Mouse (Mus musculus): ENCODE results near the gene Dnm2. TPM values are rescaled to one million over a fixed set of nuclear protein-coding genes. Genes with fewer than 3 reads are reported as not detected.

Dnm2 gene
- total and polyA plus RNA-seq, 2 experiments, result 28.9 to 74.4 TPM

DNA sequence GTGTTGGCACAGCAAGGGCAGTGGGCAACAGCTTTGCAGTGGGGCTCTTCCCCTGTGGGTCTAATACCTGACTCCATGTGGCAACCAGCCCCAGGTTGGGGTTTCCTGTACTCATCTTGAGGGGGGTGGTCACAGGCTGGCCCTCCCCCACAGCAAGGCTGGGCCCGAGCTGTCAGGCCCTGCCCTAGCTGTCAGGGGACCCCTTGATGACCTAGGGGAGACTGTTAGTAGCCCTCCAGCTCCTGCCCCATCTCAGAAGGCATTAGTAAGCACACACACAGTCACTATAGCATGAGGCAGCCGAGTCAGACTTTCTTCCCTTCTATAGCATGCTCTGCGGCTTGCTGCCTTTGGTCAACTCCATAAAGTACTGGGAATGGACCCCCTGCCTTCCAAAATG lies 29.0 kb upstream of the Dnm2 start:
- Histone ChIP-seq H3K27ac (replicated peaks; ENCODE audit: insufficient read depth, low read depth, low read length) (no peak overlapping the region), H3K4me3 (ENCODE audit: insufficient read depth, low read depth, low read length) (no peak overlapping the region), H3K4me1 (ENCODE audit: control insufficient read depth, insufficient read depth, low read length) (no peaks in the 10 kb centered on the region), H3K79me2 (ENCODE audit: control insufficient read depth, insufficient read depth, low read length) (no peaks in the 10 kb centered on the region), H3K9ac (ENCODE audit: low read depth, low read length) (no peak overlapping the region), H3K36me3 (ENCODE audit: control insufficient read depth, insufficient read depth, low read length) (peaks cover 59% of the 10 kb centered on the region), H3K27me3 (ENCODE audit: control insufficient read depth, insufficient read depth, low read length) (no peaks in the 10 kb centered on the region)
- no peak for DNase-seq (ENCODE audit: extremely low read depth, low read depth, low spot score)
- TF ChIP-seq POLR2A (IDR thresholded peaks at IDR 0.05; ENCODE audit: extremely low read depth, insufficient read depth, low read length) (no peak), CTCF (IDR thresholded peaks at IDR 0.05; ENCODE audit: low read depth, low read length) (no peak)
- WGBS, result 91% methylated on average over 3 of the region's 3 CpGs

DNA sequence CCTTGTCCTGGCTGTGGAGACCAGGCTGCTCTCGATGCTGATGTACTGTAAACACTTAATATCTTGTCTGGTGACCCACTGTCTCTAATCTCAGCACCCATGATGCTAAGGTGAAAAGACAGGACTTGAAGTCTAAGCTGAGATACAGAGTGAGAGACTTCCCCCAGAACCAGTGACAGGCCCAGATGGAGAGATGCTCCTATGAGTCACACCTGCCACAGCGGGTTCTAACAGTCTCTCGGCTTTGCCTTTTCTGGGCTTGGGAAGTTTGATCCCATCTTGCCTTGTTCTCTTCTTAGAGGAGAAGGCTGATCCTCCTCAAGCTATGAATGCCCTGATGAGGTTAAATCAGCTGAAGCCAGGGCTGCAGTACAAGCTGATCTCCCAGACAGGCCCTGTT lies 27.5 kb upstream of the Dnm2 start:
- H3K36me3 ChIP-seq (ENCODE audit: control insufficient read depth, insufficient read depth, low read length), result peaks cover 51% of the 10 kb centered on the region
- 88% methylated on average over 3 of the region's 3 CpGs for WGBS
- H3K4me3 ChIP-seq (ENCODE audit: insufficient read depth, low read depth, low read length), result no peak overlapping the region
- H3K9ac ChIP-seq (ENCODE audit: low read depth, low read length), result no peak overlapping the region
- H3K27ac ChIP-seq (replicated peaks; ENCODE audit: insufficient read depth, low read depth, low read length), result no peak overlapping the region
- no peaks in the 10 kb centered on the region for H3K79me2 ChIP-seq (ENCODE audit: control insufficient read depth, insufficient read depth, low read length)
- no peaks in the 10 kb centered on the region for H3K4me1 ChIP-seq (ENCODE audit: control insufficient read depth, insufficient read depth, low read length)
- DNase-seq (ENCODE audit: extremely low read depth, low read depth, low spot score), result no peak
- TF ChIP-seq POLR2A (IDR thresholded peaks at IDR 0.05; ENCODE audit: extremely low read depth, insufficient read depth, low read length) (no peak), CTCF (IDR thresholded peaks at IDR 0.05; ENCODE audit: low read depth, low read length) (no peak)
- no peaks in the 10 kb centered on the region for H3K27me3 ChIP-seq (ENCODE audit: control insufficient read depth, insufficient read depth, low read length)

DNA sequence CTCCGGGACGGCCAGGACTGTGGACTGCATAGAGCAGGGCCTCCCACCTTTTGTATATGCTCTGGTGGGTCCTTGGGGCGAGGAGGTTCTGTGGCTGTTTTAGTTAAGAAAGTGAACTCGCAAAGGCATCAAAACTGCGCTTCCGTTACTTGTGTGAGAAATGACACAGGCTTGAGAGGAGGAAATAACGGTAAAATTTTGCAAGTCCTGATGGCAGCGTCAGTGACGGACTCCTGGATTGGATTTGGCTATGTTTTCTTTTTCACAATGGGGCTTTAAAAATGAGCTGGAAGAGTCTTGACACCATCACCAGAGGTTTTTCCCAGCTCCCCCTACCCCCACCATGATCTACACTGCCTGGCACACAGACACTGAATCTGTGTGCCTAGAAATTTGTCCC lies 23.7 kb upstream of the Dnm2 start:
- peaks cover 31% of the 10 kb centered on the region; the same call in 1 of the 2 replicates for H3K36me3 ChIP-seq (ENCODE audit: control insufficient read depth, insufficient read depth, low read length)
- no peaks in the 10 kb centered on the region for H3K4me1 ChIP-seq (ENCODE audit: control insufficient read depth, insufficient read depth, low read length)
- 95% methylated on average over 9 of the region's 9 CpGs for WGBS
- H3K9ac ChIP-seq (ENCODE audit: low read depth, low read length), result no peak overlapping the region
- no peak for DNase-seq (ENCODE audit: extremely low read depth, low read depth, low spot score)
- no peak overlapping the region for H3K27ac ChIP-seq (replicated peaks; ENCODE audit: insufficient read depth, low read depth, low read length)
- no peaks in the 10 kb centered on the region for H3K27me3 ChIP-seq (ENCODE audit: control insufficient read depth, insufficient read depth, low read length)
- no peaks in the 10 kb centered on the region for H3K79me2 ChIP-seq (ENCODE audit: control insufficient read depth, insufficient read depth, low read length)
- TF ChIP-seq CTCF (IDR thresholded peaks at IDR 0.05; ENCODE audit: low read depth, low read length) (no peak), POLR2A (IDR thresholded peaks at IDR 0.05; ENCODE audit: extremely low read depth, insufficient read depth, low read length) (no peak)
- H3K4me3 ChIP-seq (ENCODE audit: insufficient read depth, low read depth, low read length), result no peak overlapping the region

GRCm38 (mm10) chr9:21402764-21403253 lies 21.9 kb upstream of the Dnm2 start:
- Histone ChIP-seq H3K4me1 (ENCODE audit: control insufficient read depth, insufficient read depth, low read length) (peaks cover 6% of the 10 kb centered on the region), H3K9ac (ENCODE audit: low read depth, low read length) (no peak overlapping the region), H3K27ac (replicated peaks; ENCODE audit: insufficient read depth, low read depth, low read length) (no peak overlapping the region), H3K79me2 (ENCODE audit: control insufficient read depth, insufficient read depth, low read length) (no peaks in the 10 kb centered on the region), H3K4me3 (ENCODE audit: insufficient read depth, low read depth, low read length) (no peak overlapping the region), H3K36me3 (ENCODE audit: control insufficient read depth, insufficient read depth, low read length) (peaks cover 23% of the 10 kb centered on the region; the same call in 1 of the 2 replicates), H3K27me3 (ENCODE audit: control insufficient read depth, insufficient read depth, low read length) (no peaks in the 10 kb centered on the region)
- no peak for DNase-seq (ENCODE audit: extremely low read depth, low read depth, low spot score)
- TF ChIP-seq POLR2A (IDR thresholded peaks at IDR 0.05; ENCODE audit: extremely low read depth, insufficient read depth, low read length), result no peak
- no peak for TF ChIP-seq CTCF (IDR thresholded peaks at IDR 0.05; ENCODE audit: low read depth, low read length)
- WGBS, result 87% methylated on average over 11 of the region's 11 CpGs

GRCm38 (mm10) chr9:21403745-21404144 lies 21.0 kb upstream of the Dnm2 start:
- no peak overlapping the region for H3K27ac ChIP-seq (replicated peaks; ENCODE audit: insufficient read depth, low read depth, low read length)
- DNase-seq (ENCODE audit: extremely low read depth, low read depth, low spot score), result no peak
- TF ChIP-seq CTCF (IDR thresholded peaks at IDR 0.05; ENCODE audit: low read depth, low read length) (no peak), POLR2A (IDR thresholded peaks at IDR 0.05; ENCODE audit: extremely low read depth, insufficient read depth, low read length) (no peak)
- H3K4me1 ChIP-seq (ENCODE audit: control insufficient read depth, insufficient read depth, low read length), result peaks cover 7% of the 10 kb centered on the region
- 94% methylated on average over 5 of the region's 5 CpGs for WGBS
- H3K27me3 ChIP-seq (ENCODE audit: control insufficient read depth, insufficient read depth, low read length), result no peaks in the 10 kb centered on the region
- no peaks in the 10 kb centered on the region for H3K79me2 ChIP-seq (ENCODE audit: control insufficient read depth, insufficient read depth, low read length)
- H3K36me3 ChIP-seq (ENCODE audit: control insufficient read depth, insufficient read depth, low read length), result peaks cover 18% of the 10 kb centered on the region; the same call in 1 of the 2 replicates
- H3K4me3 ChIP-seq (ENCODE audit: insufficient read depth, low read depth, low read length), result no peak overlapping the region
- H3K9ac ChIP-seq (ENCODE audit: low read depth, low read length), result no peak overlapping the region

DNA sequence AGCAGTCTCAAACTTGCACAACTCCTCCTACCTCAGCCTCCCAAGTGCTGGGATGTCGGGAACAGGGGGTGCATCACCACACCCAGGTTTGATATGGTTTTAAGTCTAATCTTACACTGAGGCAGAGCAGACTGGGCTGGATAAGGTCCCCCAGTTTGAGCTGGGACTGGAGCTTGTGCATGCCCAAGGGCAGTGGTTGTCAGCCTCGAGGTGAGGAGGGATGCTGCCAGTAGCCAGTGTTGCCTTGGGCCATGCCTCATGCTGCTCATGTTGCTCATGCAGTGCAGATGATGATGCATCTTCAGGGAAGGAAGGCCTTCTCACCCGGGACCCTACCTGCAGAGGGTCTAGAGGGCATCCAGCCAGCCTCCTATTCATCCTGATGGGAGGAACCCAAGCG lies 19.2 kb upstream of the Dnm2 start:
- TF ChIP-seq POLR2A (IDR thresholded peaks at IDR 0.05; ENCODE audit: extremely low read depth, insufficient read depth, low read length) (no peak), CTCF (IDR thresholded peaks at IDR 0.05; ENCODE audit: low read depth, low read length) (no peak)
- whole genome bisulfite sequencing, result 90% methylated on average over 4 of the region's 4 CpGs
- Histone ChIP-seq H3K79me2 (ENCODE audit: control insufficient read depth, insufficient read depth, low read length) (no peaks in the 10 kb centered on the region), H3K36me3 (ENCODE audit: control insufficient read depth, insufficient read depth, low read length) (peaks cover 6% of the 10 kb centered on the region; the same call in 1 of the 2 replicates), H3K27me3 (ENCODE audit: control insufficient read depth, insufficient read depth, low read length) (no peaks in the 10 kb centered on the region), H3K4me3 (ENCODE audit: insufficient read depth, low read depth, low read length) (no peak overlapping the region), H3K9ac (ENCODE audit: low read depth, low read length) (no peak overlapping the region), H3K27ac (replicated peaks; ENCODE audit: insufficient read depth, low read depth, low read length) (no peak overlapping the region), H3K4me1 (ENCODE audit: control insufficient read depth, insufficient read depth, low read length) (peaks cover 7% of the 10 kb centered on the region)
- no peak for DNase-seq (ENCODE audit: extremely low read depth, low read depth, low spot score)

Data from liver, adult 2 months (tissue).